In the genomic region with DNA sequence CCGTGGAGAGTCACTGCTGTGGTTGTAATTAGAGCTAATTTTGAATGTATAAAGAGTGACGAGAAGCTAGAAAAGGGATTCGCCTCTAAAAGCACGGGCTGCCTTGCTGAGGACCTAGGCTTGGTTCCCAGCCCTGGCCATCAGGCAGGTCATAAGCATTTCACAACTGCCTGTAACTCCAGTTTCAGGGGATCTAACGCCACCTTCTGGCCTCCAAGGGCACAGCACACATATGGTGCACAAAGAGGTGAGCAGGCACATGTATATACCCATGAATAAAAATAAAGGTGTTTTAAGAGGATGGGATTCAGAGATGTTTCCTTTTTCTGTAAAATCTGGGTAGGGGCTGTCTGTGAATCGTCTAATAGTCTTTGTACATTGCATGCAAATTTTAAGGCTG, we compare ENCODE assay signal across 11 mouse cellular contexts. TPM values are rescaled to one million over a fixed set of nuclear protein-coding genes. Genes with fewer than 3 reads are reported as not detected.
A peak's percentile ranks its signal among the peaks of the same experiment; 100 is the strongest.
DNase-seq lines count a peak whose midpoint lies in the region; ATAC-seq and TF ChIP-seq lines count a peak whose summit lies in the region.
"Had no signal": no experiment of that assay in that cellular context is flagged by ENCODE, and none has a peak within 500 bp of the region (broad histone marks: within the 10 kb centered on the region; RNA-seq: fewer than 3 reads in every experiment).

No protein-coding gene starts in this region.

- DNase-seq in hindbrain, embryonic 10.5 days (ENCODE audit: low spot score) = no peak
- DNase-seq in midbrain, postnatal 0 days (ENCODE audit: low spot score) = no peak
- DNase-seq in embryonic facial prominence, embryonic 14.5 days (ENCODE audit: low spot score) = no peak
- DNase-seq in stomach, postnatal 0 days (ENCODE audit: low spot score) = no peak
- DNase-seq in thymus, postnatal 14 days = no peak
- DNase-seq in frontal cortex, postnatal 36 days (ENCODE audit: low spot score in 2 of 2) = no peak
- DNase-seq: cerebellum, adult 9-10 months had no signal

- H3K9ac ChIP-seq in hindbrain, embryonic 12.5 days = no peak overlapping the region
- H3K9ac ChIP-seq in midbrain, postnatal 0 days (replicated peaks; ENCODE audit: low read length, poor library complexity, severe bottlenecking) = no peak overlapping the region
- H3K9ac ChIP-seq in midbrain, embryonic 13.5 days (replicated peaks) = no peak overlapping the region
- no peak overlapping the region for H3K9ac ChIP-seq in embryonic facial prominence, embryonic 14.5 days (ENCODE audit: low read depth, low read length)
- no peak overlapping the region for H3K9ac ChIP-seq in stomach, postnatal 0 days (ENCODE audit: low read length)

- H3K27me3 ChIP-seq in hindbrain, embryonic 10.5 days (ENCODE audit: insufficient read depth, poor library complexity, severe bottlenecking) = no peaks in the 10 kb centered on the region
- H3K27me3 ChIP-seq in hindbrain, embryonic 12.5 days = no peaks in the 10 kb centered on the region
- no peaks in the 10 kb centered on the region for H3K27me3 ChIP-seq in midbrain, postnatal 0 days (ENCODE audit: insufficient read depth, low read length)
- H3K27me3 ChIP-seq in midbrain, embryonic 13.5 days = no peaks in the 10 kb centered on the region
- no peaks in the 10 kb centered on the region for H3K27me3 ChIP-seq in embryonic facial prominence, embryonic 14.5 days (replicated peaks; ENCODE audit: control insufficient read depth, insufficient read depth, low read length)
- H3K27me3 ChIP-seq in stomach, postnatal 0 days (ENCODE audit: control insufficient read depth, insufficient read depth, low read length) = no peaks in the 10 kb centered on the region

- H3K36me3 ChIP-seq in hindbrain, embryonic 10.5 days = no peaks in the 10 kb centered on the region
- H3K36me3 ChIP-seq in hindbrain, embryonic 12.5 days = no peaks in the 10 kb centered on the region
- no peaks in the 10 kb centered on the region for H3K36me3 ChIP-seq in midbrain, postnatal 0 days (ENCODE audit: insufficient read depth, low read length)
- H3K36me3 ChIP-seq in midbrain, embryonic 13.5 days = no peaks in the 10 kb centered on the region
- no peaks in the 10 kb centered on the region for H3K36me3 ChIP-seq in embryonic facial prominence, embryonic 14.5 days (ENCODE audit: control insufficient read depth, insufficient read depth, low read length)
- no peaks in the 10 kb centered on the region for H3K36me3 ChIP-seq in stomach, postnatal 0 days (ENCODE audit: control insufficient read depth, insufficient read depth, low read length)

- H3K9me3 ChIP-seq in hindbrain, embryonic 10.5 days = no peaks in the 10 kb centered on the region
- no peaks in the 10 kb centered on the region for H3K9me3 ChIP-seq in hindbrain, embryonic 12.5 days (replicated peaks)
- no peaks in the 10 kb centered on the region for H3K9me3 ChIP-seq in midbrain, postnatal 0 days (ENCODE audit: low read length)
- no peaks in the 10 kb centered on the region for H3K9me3 ChIP-seq in midbrain, embryonic 13.5 days
- H3K9me3 ChIP-seq in embryonic facial prominence, embryonic 14.5 days (ENCODE audit: control insufficient read depth, low read length) = no peaks in the 10 kb centered on the region
- no peaks in the 10 kb centered on the region for H3K9me3 ChIP-seq in stomach, postnatal 0 days (ENCODE audit: control insufficient read depth, low read length)
- H3K9me3 ChIP-seq: G1E had no signal

- peaks cover 54% of the 10 kb centered on the region for H3K4me1 ChIP-seq in hindbrain, embryonic 10.5 days (replicated peaks)
- H3K4me1 ChIP-seq in hindbrain, embryonic 12.5 days = peaks cover 41% of the 10 kb centered on the region
- H3K4me1 ChIP-seq in midbrain, postnatal 0 days (ENCODE audit: insufficient read depth, low read length) = 0 out of 2 replicates have a peak, but pooled peaks cover 3% of the 10 kb centered on the region
- H3K4me1 ChIP-seq in midbrain, embryonic 13.5 days (replicated peaks) = peaks cover 29% of the 10 kb centered on the region
- H3K4me1 ChIP-seq in embryonic facial prominence, embryonic 14.5 days (ENCODE audit: control insufficient read depth, insufficient read depth, low read length) = peaks cover 57% of the 10 kb centered on the region
- 0 out of 2 replicates have a peak, but pooled peaks cover 3% of the 10 kb centered on the region for H3K4me1 ChIP-seq in stomach, postnatal 0 days (replicated peaks; ENCODE audit: control insufficient read depth, insufficient read depth)

- TF ChIP-seq CTCF in midbrain, postnatal 0 days (IDR thresholded peaks at IDR 0.05) = peak; percentile 35; the same call in 1 of the 2 replicates
- TF ChIP-seq CTCF in stomach, postnatal 0 days (IDR thresholded peaks at IDR 0.05; ENCODE audit: low read depth) = peak; percentile 46

- no peak overlapping the region for H3K4me3 ChIP-seq in hindbrain, embryonic 10.5 days
- H3K4me3 ChIP-seq in hindbrain, embryonic 12.5 days = no peak overlapping the region
- no peak overlapping the region for H3K4me3 ChIP-seq in midbrain, postnatal 0 days (ENCODE audit: low read depth, low read length)
- H3K4me3 ChIP-seq in midbrain, embryonic 13.5 days (replicated peaks) = no peak overlapping the region
- no peak overlapping the region for H3K4me3 ChIP-seq in embryonic facial prominence, embryonic 14.5 days (ENCODE audit: low read depth, low read length)
- no peak overlapping the region for H3K4me3 ChIP-seq in stomach, postnatal 0 days (ENCODE audit: low read depth, low read length)

- TF ChIP-seq EP300 in stomach, postnatal 0 days (optimal IDR thresholded peaks at IDR 0.05) = no peak

- H3K27ac ChIP-seq in hindbrain, embryonic 10.5 days = peak overlapping the region; percentile 29; the same call in 1 of the 2 replicates
- no peak overlapping the region for H3K27ac ChIP-seq in hindbrain, embryonic 12.5 days
- no peak overlapping the region for H3K27ac ChIP-seq in midbrain, postnatal 0 days (ENCODE audit: low read depth, low read length)
- no peak overlapping the region for H3K27ac ChIP-seq in midbrain, embryonic 13.5 days
- H3K27ac ChIP-seq in embryonic facial prominence, embryonic 14.5 days (replicated peaks; ENCODE audit: low read depth, low read length) = peak overlapping the region; percentile 71
- no peak overlapping the region for H3K27ac ChIP-seq in stomach, postnatal 0 days (replicated peaks)

- ATAC-seq in hindbrain, embryonic 12.5 days (ENCODE audit: low FRiP score) = no peak
- ATAC-seq in midbrain, postnatal 0 days (ENCODE audit: low FRiP score) = no peak
- ATAC-seq in midbrain, embryonic 13.5 days = no peak
- ATAC-seq in embryonic facial prominence, embryonic 14.5 days (ENCODE audit: low read depth) = no peak
- no peak for ATAC-seq in stomach, postnatal 0 days (ENCODE audit: low FRiP score, low TSS enrichment)

- H3K4me2 ChIP-seq in hindbrain, embryonic 12.5 days (replicated peaks) = no peak overlapping the region
- no peak overlapping the region for H3K4me2 ChIP-seq in midbrain, postnatal 0 days (ENCODE audit: low read depth, low read length, poor library complexity, severe bottlenecking)
- H3K4me2 ChIP-seq in midbrain, embryonic 13.5 days (replicated peaks) = no peak overlapping the region
- H3K4me2 ChIP-seq in embryonic facial prominence, embryonic 14.5 days (ENCODE audit: low read depth, low read length) = no peak overlapping the region
- no peak overlapping the region for H3K4me2 ChIP-seq in stomach, postnatal 0 days (replicated peaks; ENCODE audit: low read depth)

- WGBS in hindbrain, embryonic 10.5 days = 88% methylated on average over 6 of the region's 6 CpGs
- 87% methylated on average over 6 of the region's 6 CpGs for WGBS in hindbrain, embryonic 12.5 days
- 89% methylated on average over 6 of the region's 6 CpGs for WGBS in midbrain, postnatal 0 days
- 88% methylated on average over 6 of the region's 6 CpGs for WGBS in midbrain, embryonic 13.5 days
- WGBS in embryonic facial prominence, embryonic 14.5 days = 83% methylated on average over 6 of the region's 6 CpGs
- WGBS in stomach, postnatal 0 days = 92% methylated on average over 6 of the region's 6 CpGs

RNA-seq across cellular contexts. Expression of a gene that starts 7.8 kb away (rescaled TPM):
- 46.0 and 50.4 TPM in 2 replicates for polyA plus RNA-seq in hindbrain, embryonic 10.5 days (2016; fragmentation: Nextera tagmentation; extraction: Ambion mirVana)
- 54.1 and 61.1 TPM in 2 replicates for polyA plus RNA-seq in hindbrain, embryonic 12.5 days (2016; fragmentation: Nextera tagmentation; extraction: Ambion mirVana)
- total RNA-seq in midbrain, postnatal 0 days (2014; rRNA removed) = 39.1 and 45.5 TPM in 2 replicates
- 58.9 and 59.7 TPM in 2 replicates for polyA plus RNA-seq in midbrain, postnatal 0 days (2015; fragmentation: Nextera tagmentation; extraction: Ambion mirVana)
- 60.0 and 65.9 TPM in 2 replicates for polyA plus RNA-seq in midbrain, embryonic 13.5 days (2015; fragmentation: Nextera tagmentation; extraction: Ambion mirVana)
- 26.2 and 27.4 TPM in 2 replicates for polyA plus RNA-seq in embryonic facial prominence, embryonic 14.5 days (2014; fragmentation: Nextera tagmentation; extraction: Ambion mirVana)
- polyA plus RNA-seq in stomach, postnatal 0 days (2015; fragmentation: Nextera tagmentation; extraction: Ambion mirVana) = 26.8 and 27.6 TPM in 2 replicates

RNA-seq across cellular contexts. Expression of a gene that starts 7.9 kb away (rescaled TPM):
- polyA plus RNA-seq in hindbrain, embryonic 10.5 days (2016; fragmentation: Nextera tagmentation; extraction: Ambion mirVana) = 0.07 and 0.13 TPM in 2 replicates
- 0.10 and 0.16 TPM in 2 replicates for polyA plus RNA-seq in hindbrain, embryonic 12.5 days (2016; fragmentation: Nextera tagmentation; extraction: Ambion mirVana)
- total RNA-seq in midbrain, postnatal 0 days (2014; rRNA removed) = 0.14 TPM in 1 of 2 replicates, not detected in the other
- 0.12 and 0.20 TPM in 2 replicates for polyA plus RNA-seq in midbrain, postnatal 0 days (2015; fragmentation: Nextera tagmentation; extraction: Ambion mirVana)
- polyA plus RNA-seq in midbrain, embryonic 13.5 days (2015; fragmentation: Nextera tagmentation; extraction: Ambion mirVana) = 0.15 TPM in 1 of 2 replicates, not detected in the other
- 0.22 and 0.25 TPM in 2 replicates for polyA plus RNA-seq in embryonic facial prominence, embryonic 14.5 days (2014; fragmentation: Nextera tagmentation; extraction: Ambion mirVana)
- polyA plus RNA-seq in stomach, postnatal 0 days (2015; fragmentation: Nextera tagmentation; extraction: Ambion mirVana) = 0.06 TPM in 1 of 2 replicates, not detected in the other
- total RNA-seq: heart, adult 8-10 months had no signal
- polyA plus RNA-seq: G1E had no signal

Comparison
In these comparisons a context has a peak if more than half of its experiments do, and no peak if none do; other contexts are left out.
1. H3K27ac ChIP-seq: peak in hindbrain, embryonic 10.5 days (single experiment) and embryonic facial prominence, embryonic 14.5 days (single experiment); none in hindbrain, embryonic 12.5 days (single experiment), midbrain, postnatal 0 days (single experiment), midbrain, embryonic 13.5 days (single experiment) and stomach, postnatal 0 days (single experiment).